Mouse (Mus musculus): Measurements from ENCODE around the gene Mtmr10.

Mtmr10 gene

GRCm38 (mm10) chr7:64287414-64288091, at the start of gene Mtmr10:
TSS of gene Mtmr10 (plus strand) at chr7:64287653.
- DNase-seq (ENCODE audit: extremely low spot score, low read depth, low spot score): peak; percentile 78

- no peak for DNase-seq (ENCODE audit: extremely low spot score, low read depth, low spot score)
Observed at GRCm38 (mm10) chr7:64237747-64238146, 49.7 kb upstream of the Mtmr10 start.

- no peak for DNase-seq (ENCODE audit: extremely low spot score, low read depth, low spot score)
Observed at GRCm38 (mm10) chr7:64238410-64239086, 48.9 kb upstream of the Mtmr10 start.

- no peak for DNase-seq (ENCODE audit: extremely low spot score, low read depth, low spot score)
Observed at GRCm38 (mm10) chr7:64239138-64239805, 48.2 kb upstream of the Mtmr10 start.

DNA sequence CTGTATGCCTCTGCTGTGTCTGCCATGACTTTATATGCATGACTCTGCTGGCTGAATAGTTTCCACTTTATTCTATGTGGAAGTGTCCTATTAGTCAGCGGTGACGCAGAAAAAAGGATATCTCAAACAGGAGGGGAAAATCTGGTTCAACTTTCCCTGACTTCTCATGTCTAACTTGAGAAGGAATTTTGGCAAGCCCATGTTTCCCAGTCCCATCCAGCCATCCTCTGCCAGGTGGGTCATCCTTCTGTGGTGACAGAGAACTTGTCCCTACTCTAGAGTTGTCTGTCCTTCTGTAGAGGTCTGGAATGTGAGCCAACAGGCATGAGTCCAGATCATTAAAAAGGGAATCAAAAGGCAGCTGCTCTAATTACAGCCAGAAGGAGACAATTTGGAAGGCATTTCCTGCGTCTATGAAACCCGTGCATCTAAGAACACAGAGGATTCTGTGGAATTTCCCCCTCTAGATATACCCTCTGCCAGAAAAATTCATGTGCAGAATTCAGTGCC, 47.6 kb upstream of the Mtmr10 start:
- no peak for DNase-seq (ENCODE audit: extremely low spot score, low read depth, low spot score)

- no peak for DNase-seq (ENCODE audit: extremely low spot score, low read depth, low spot score)
Observed at GRCm38 (mm10) chr7:64242424-64242823, 45.0 kb upstream of the Mtmr10 start.

- DNase-seq (ENCODE audit: extremely low spot score, low read depth, low spot score): no peak
Observed at GRCm38 (mm10) chr7:64244371-64244770, 43.1 kb upstream of the Mtmr10 start.

- DNase-seq (ENCODE audit: extremely low spot score, low read depth, low spot score): no peak
Observed at GRCm38 (mm10) chr7:64246713-64247112, 40.7 kb upstream of the Mtmr10 start.

DNA sequence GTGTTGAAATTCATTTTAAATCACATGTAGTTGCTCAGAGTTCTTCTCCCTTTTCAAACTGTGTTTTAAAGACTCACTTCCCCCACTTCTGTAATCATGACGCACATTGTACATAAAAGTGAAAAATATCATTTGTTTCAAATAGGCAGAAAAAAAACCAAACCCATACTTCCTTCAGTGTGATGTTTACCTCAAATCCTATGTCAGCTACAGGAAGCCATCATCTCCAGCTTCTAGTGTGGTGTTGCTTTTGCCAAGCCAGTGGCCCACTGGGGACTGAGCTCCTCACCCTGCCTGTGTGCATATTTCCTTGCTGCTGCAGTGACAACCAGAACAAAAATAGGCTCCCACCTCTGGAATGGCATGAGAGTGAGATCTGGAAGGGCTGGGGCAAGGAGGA, 39.1 kb upstream of the Mtmr10 start:
- DNase-seq (ENCODE audit: extremely low spot score, low read depth, low spot score): no peak

DNA sequence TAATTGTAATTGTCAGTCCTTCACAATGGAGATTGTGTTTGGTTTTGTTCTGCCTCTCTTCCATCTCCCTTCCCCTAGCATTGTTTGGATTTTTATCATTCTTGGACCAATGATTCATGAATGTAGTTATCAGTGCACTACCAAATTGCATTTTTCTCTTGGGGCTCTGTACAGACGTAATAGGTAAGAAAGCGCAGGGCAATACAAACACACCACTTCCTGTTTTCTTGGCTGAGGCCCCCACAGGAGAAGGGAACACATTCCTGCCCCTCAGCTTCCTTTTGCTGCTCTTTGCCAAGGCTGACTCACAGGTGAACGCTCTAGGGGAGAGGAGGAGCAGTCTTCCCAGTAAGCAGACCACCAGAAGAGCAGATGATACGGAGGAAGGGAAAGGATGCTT, 37.7 kb upstream of the Mtmr10 start:
- DNase-seq (ENCODE audit: extremely low spot score, low read depth, low spot score): no peak

DNA sequence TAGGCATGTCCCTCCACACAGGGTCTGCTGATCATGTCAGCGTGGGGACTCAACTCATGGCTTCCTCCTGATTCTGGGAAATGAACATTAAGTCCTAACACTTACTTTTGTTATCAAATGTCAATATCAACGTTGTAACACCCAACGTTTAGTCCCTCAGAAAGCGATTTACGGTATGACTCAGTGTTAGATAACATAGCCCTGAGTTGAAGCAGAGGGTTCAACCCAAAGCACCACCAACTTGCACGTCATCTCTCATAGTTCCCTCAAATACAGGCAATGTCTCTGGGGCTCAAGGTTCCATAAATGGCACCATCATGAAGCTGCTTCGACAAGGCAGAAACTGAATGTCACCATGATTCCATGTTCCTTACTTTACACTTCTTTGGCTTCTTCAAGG, 37.0 kb upstream of the Mtmr10 start:
- DNase-seq (ENCODE audit: extremely low spot score, low read depth, low spot score): no peak

- DNase-seq (ENCODE audit: extremely low spot score, low read depth, low spot score): no peak
Observed at GRCm38 (mm10) chr7:64253736-64254135, 33.7 kb upstream of the Mtmr10 start.

DNA sequence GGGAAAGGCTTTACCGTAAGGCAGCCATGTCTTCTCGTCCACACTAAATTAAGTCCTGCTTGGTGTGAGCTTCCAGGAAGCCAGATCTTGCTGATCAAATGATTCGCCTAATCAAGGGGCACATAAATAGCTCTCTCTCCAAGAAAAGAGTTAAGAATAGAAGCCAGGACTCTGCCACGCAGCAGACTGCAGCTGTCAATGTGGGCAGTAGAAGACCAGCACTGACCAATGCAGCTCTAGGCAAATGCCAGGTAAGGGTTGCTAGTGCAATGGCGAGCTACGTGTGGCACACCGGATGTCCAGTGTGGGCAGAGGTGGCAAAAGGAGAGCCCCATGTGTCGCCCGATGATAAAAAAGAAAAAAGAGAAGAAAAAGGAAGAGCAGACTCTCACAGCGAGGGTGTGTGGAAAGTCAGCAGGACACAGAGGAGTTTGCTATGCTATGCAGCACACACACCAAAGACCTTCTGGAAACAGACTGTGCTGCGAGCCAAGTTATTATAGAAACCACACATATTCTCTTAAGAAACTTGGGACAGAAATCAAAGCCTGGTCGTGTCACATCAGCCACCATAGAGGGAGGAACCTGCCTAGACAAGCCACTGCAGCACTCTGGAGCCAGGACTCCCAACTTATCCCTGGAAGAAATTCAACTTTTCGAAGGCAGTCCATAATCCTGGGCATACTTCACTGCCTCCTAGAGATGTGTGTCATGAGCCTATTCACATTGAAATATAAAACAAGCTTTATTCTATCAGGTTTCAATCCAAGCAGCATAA, 21.8 kb upstream of the Mtmr10 start:
- no peak for DNase-seq (ENCODE audit: extremely low spot score, low read depth, low spot score)

GRCm38 (mm10) chr7:64266587-64266986, 20.9 kb upstream of the Mtmr10 start:
- DNase-seq (ENCODE audit: extremely low spot score, low read depth, low spot score): no peak

GRCm38 (mm10) chr7:64271926-64272325, 15.5 kb upstream of the Mtmr10 start:
- no peak for DNase-seq (ENCODE audit: extremely low spot score, low read depth, low spot score)

DNA sequence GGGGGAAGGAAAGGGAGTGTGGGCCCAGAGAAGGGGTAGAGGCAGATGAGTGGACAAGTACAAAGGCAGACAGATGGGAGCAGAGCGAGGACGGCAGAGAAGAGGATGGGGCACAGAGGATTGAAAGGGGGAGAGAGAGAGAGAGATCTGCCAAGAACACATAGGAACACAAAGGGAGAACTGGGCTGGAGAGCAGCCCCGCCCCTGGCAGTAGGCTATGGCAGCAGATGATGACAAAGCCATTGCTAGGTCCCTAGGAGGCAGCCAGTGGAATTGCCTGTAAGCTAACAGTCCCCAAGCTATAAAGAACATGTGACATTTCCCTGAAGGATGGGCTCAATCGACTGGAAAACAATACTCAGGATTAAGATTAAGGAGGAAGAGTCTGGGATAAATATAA, 11.9 kb upstream of the Mtmr10 start:
- DNase-seq (ENCODE audit: extremely low spot score, low read depth, low spot score): no peak

GRCm38 (mm10) chr7:64276921-64277320, 10.5 kb upstream of the Mtmr10 start:
- no peak for DNase-seq (ENCODE audit: extremely low spot score, low read depth, low spot score)

DNA sequence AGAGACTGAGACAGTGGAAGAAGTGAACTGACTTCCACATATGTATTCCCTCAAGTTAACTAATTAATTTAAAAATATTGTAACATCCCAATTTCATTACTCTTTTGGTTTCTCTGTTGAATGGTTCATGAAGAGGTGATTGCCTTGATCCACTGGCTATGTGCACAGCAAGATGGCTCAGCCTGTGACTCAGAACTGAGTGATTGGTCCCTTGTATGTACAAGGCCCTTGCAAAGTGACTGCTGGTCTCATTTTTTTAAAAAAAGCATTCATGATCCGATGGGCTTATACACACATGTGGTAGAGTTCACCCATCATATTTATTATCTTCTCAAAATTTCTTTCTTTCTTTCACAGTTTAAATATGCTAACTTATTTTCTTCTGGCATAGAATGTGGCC, 8.9 kb upstream of the Mtmr10 start:
- no peak for DNase-seq (ENCODE audit: extremely low spot score, low read depth, low spot score)

- DNase-seq (ENCODE audit: extremely low spot score, low read depth, low spot score): no peak
Observed at GRCm38 (mm10) chr7:64279548-64279947, 7.9 kb upstream of the Mtmr10 start.

DNA sequence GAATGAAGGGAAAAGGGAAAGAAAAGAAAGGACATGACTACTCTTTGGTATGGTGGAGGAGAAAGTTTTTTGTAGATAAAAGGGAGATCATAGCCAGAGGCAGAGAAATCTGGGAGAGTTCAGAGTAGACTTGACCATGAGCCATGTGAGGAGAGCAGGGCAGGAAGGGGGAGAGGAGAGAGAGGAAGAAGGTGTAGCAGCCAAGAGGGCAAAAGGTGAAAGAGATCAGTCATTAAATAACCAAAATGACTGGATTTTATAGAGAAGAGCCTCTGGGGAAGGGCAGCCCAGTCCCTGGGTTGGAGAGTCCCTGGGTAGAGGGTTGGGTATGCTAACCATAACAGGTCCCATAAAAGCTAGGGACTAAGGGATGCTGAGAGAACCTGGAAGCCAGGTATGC, 887 bp upstream of the Mtmr10 start:
- DNase-seq (ENCODE audit: extremely low spot score, low read depth, low spot score): no peak

DNA sequence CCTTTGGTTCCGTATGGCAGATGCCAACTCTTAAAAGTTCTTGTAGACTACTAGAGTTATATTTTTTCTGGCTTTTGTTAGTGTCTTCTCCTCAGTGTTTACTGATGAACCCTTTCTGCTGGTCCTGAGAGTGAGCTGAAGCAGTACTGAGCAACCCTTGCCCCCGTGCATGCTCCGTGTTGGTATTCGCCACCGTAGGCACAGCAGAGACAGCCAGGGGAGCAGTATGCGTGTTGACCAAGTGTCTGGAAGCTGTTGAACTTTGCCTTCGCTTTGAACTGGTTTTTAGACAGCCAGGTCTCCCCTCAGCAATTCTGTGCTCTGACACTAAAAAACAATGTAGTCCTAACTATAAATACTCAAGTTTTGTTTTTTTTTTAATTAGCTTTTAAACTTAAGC, 2.0 kb downstream of the Mtmr10 start:
- DNase-seq (ENCODE audit: extremely low spot score, low read depth, low spot score): no peak
